Mouse (Mus musculus) liver, embryonic 14.5 days (tissue): ENCODE data around the gene Disp1. TPM values are rescaled to one million over a fixed set of nuclear protein-coding genes. Genes with fewer than 3 reads are reported as not detected.

Experiments used
- ATAC-seq: fragments of 200-750 bp; cut with Nextera tagmentation; 2 replicates; pipeline ENCODE4 v1.8.0; 2017; ENCODE audit warnings: moderate number of reproducible peaks, mild to moderate bottlenecking, moderate library complexity; ENCODE audit not compliant: insufficient read depth
- DNase-seq, 3 experiments: peaks; one replicate each; pipeline ENCODE4 v3.0.0-alpha.2; 2012 to 2013; ENCODE audit warnings: low read depth in 3 of 3, low spot score in 3 of 3
- H3K27ac ChIP-seq: fragments of 300-500 bp; sonication (generic); 2 replicates; pipeline ENCODE4 v1.5.1; 2014; ENCODE audit warnings: moderate library complexity, mild to moderate bottlenecking, control low read depth, inconsistent platforms
- H3K27me3 ChIP-seq: fragments of 300-500 bp; sonication (generic); 2 replicates; pipeline ENCODE4 v1.6.1; 2014; ENCODE audit warnings: mild to moderate bottlenecking, low read length, moderate library complexity; ENCODE audit not compliant: control insufficient read depth, insufficient read depth
- H3K36me3 ChIP-seq: fragments of 300-500 bp; sonication (generic); replicated peaks from 2 replicates; pipeline ENCODE4 v1.6.1; 2014; ENCODE audit warnings: low read depth; ENCODE audit not compliant: control insufficient read depth, insufficient read depth
- H3K4me1 ChIP-seq, 2 experiments: fragments of 200-500 bp in 1 of 2; fragments of 300-500 bp in 1 of 2; sonication (generic) in 1 of 2; replicated peaks; 2 replicates each; pipeline ENCODE4 v1.6.1; 2012 to 2014; ENCODE audit warnings: antibody characterized with exemption in 1 of 2, inconsistent platforms in 1 of 2, low read length in 1 of 2; ENCODE audit not compliant: control insufficient read depth in 2 of 2, insufficient read depth in 2 of 2
- H3K4me2 ChIP-seq: fragments of 300-500 bp; sonication (generic); 2 replicates; pipeline ENCODE4 v1.6.1; 2014; ENCODE audit warnings: low read depth, mild to moderate bottlenecking, control low read depth, moderate library complexity
- H3K4me3 ChIP-seq, 2 experiments: fragments of 200-500 bp in 1 of 2; fragments of 300-500 bp in 1 of 2; sonication (generic) in 1 of 2; 2 replicates each; pipeline ENCODE4 v1.5.1; 2012 to 2014; ENCODE audit warnings: low read depth in 2 of 2, low read length in 2 of 2, mild to moderate bottlenecking in 2 of 2, control low read depth in 1 of 2, inconsistent platforms in 1 of 2, moderate library complexity in 1 of 2; ENCODE audit not compliant: insufficient read depth in 1 of 2
- H3K9ac ChIP-seq: fragments of 300-500 bp; sonication (generic); replicated peaks from 2 replicates; pipeline ENCODE4 v1.6.1; 2014; ENCODE audit warnings: mild to moderate bottlenecking, control low read depth, moderate library complexity
- H3K9me3 ChIP-seq: fragments of 300-500 bp; sonication (generic); 2 replicates; pipeline ENCODE4 v1.6.1; 2016; ENCODE audit warnings: low read length, mixed read lengths; ENCODE audit not compliant: control insufficient read depth
- CTCF ChIP-seq: IDR thresholded peaks from 2 replicates; pipeline ENCODE4 v1.5.1; 2016; ENCODE audit warnings: antibody characterized with exemption, low read depth, control low read depth
- EP300 ChIP-seq: IDR thresholded peaks from 2 replicates; pipeline ENCODE4 v1.6.1; 2016; ENCODE audit warnings: antibody characterized with exemption, low read depth
- WGBS: fragments of 180-500 bp; shearing (Covaris S2); extraction: QIAGEN DNeasy Blood & Tissue Kit; methylation state at CpG from one replicate; pipeline ENCODE4 v1.1.7; 2014; ENCODE audit not compliant: insufficient replicate concordance; 5-methylcytosine and 5-hydroxymethylcytosine counted together
- polyA plus RNA-seq, 2 experiments: library from polyadenylated mRNA; depleted of rRNA in 1 of 2; stranded (reverse) in 1 of 2; unstranded in 1 of 2; fragments of >200 nt; fragmentation: Nextera tagmentation in 1 of 2; extraction: Ambion mirVana in 1 of 2; gene quantifications; 2 replicates each; pipeline versions ENCODE4 v1.2.1 to v1.2.3; 2012 to 2014

The Disp1 gene
- polyA plus RNA-seq, 2 experiments = 2.0 to 2.4 TPM

- no peak for DNase-seq
- TF ChIP-seq EP300 = no peak
- no peak for TF ChIP-seq CTCF
- Histone ChIP-seq H3K4me2 (no peak overlapping the region), H3K27me3 (no peaks in the 10 kb centered on the region), H3K4me3 (no peak overlapping the region), H3K4me1 (no peaks in the 10 kb centered on the region), H3K9me3 (no peaks in the 10 kb centered on the region), H3K36me3 (no peaks in the 10 kb centered on the region), H3K9ac (no peak overlapping the region), H3K27ac (no peak overlapping the region)
- 80% methylated on average over 2 of the region's 2 CpGs for WGBS
- no peak for ATAC-seq
These were observed 113.8 kb downstream of the Disp1 start for GRCm38 (mm10) chr1:183107476-183107875.

- DNase-seq (no peak), ATAC-seq (no peak)
- H3K4me1 ChIP-seq = no peaks in the 10 kb centered on the region
- H3K4me2 ChIP-seq = no peak overlapping the region
- H3K36me3 ChIP-seq = no peaks in the 10 kb centered on the region
- no peak overlapping the region for H3K9ac ChIP-seq
- 65% methylated on average over 5 of the region's 5 CpGs for WGBS
- H3K27ac ChIP-seq = no peak overlapping the region
- H3K4me3 ChIP-seq = no peak overlapping the region
- no peak for TF ChIP-seq CTCF
- TF ChIP-seq EP300 = no peak
- H3K27me3 ChIP-seq = no peaks in the 10 kb centered on the region
- no peaks in the 10 kb centered on the region for H3K9me3 ChIP-seq
These were observed 116.6 kb downstream of the Disp1 start for GRCm38 (mm10) chr1:183104696-183105095.

DNA sequence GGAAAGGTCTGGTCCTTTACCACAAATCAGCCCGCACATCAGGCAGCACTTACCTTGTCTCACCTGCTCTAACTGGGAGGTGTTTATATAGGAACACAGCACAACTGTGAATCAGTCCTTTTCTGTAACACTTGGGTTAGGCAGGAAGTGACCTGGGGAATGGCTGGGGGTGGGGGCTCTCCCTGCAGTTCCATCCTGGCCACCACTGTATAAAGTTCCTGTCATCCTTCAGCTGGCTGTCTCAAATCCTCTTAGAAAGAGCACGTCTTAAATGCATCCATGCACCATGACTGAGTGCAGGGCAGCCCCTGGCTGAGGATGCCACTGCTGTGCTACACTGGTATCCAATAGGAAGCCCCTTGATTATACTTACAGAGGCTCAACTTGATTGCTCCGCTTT lies 118.5 kb downstream of the Disp1 start:
- TF ChIP-seq CTCF (no peak), EP300 (no peak)
- H3K9me3 ChIP-seq = no peaks in the 10 kb centered on the region
- no peak overlapping the region for H3K4me3 ChIP-seq
- no peak overlapping the region for H3K4me2 ChIP-seq
- ATAC-seq (no peak), DNase-seq (no peak)
- H3K36me3 ChIP-seq = no peaks in the 10 kb centered on the region
- H3K27me3 ChIP-seq = no peaks in the 10 kb centered on the region
- 62% methylated on average over 3 of the region's 3 CpGs for WGBS
- H3K9ac ChIP-seq = no peak overlapping the region
- H3K4me1 ChIP-seq = no peaks in the 10 kb centered on the region
- no peak overlapping the region for H3K27ac ChIP-seq

- 69% methylated on average over 8 of the region's 8 CpGs for WGBS
- H3K9ac ChIP-seq = no peak overlapping the region
- TF ChIP-seq EP300 (no peak), CTCF (no peak)
- no peak overlapping the region for H3K4me3 ChIP-seq
- no peaks in the 10 kb centered on the region for H3K27me3 ChIP-seq
- H3K36me3 ChIP-seq = no peaks in the 10 kb centered on the region
- no peak for DNase-seq
- no peak overlapping the region for H3K27ac ChIP-seq
- no peak for ATAC-seq
- H3K4me1 ChIP-seq = no peaks in the 10 kb centered on the region
- no peak overlapping the region for H3K4me2 ChIP-seq
- no peaks in the 10 kb centered on the region for H3K9me3 ChIP-seq
These were observed 119.2 kb downstream of the Disp1 start for GRCm38 (mm10) chr1:183102153-183102552.

- Histone ChIP-seq H3K27me3 (no peaks in the 10 kb centered on the region), H3K9me3 (no peaks in the 10 kb centered on the region), H3K36me3 (no peaks in the 10 kb centered on the region), H3K4me3 (no peak overlapping the region), H3K9ac (no peak overlapping the region), H3K4me1 (no peaks in the 10 kb centered on the region), H3K27ac (no peak overlapping the region), H3K4me2 (no peak overlapping the region)
- TF ChIP-seq EP300 = no peak
- TF ChIP-seq CTCF = no peak
- no peak for DNase-seq
- ATAC-seq = no peak
- 49% methylated on average over 3 of the region's 3 CpGs for WGBS
These were observed 120.0 kb downstream of the Disp1 start for GRCm38 (mm10) chr1:183101371-183101770.
